Mouse (Mus musculus) intestine, postnatal 0 days (tissue): ENCODE measurements at regions not wholly inside any gene's neighbourhood (a gene's known extent, or its start where the extent isn't known, plus 50 kb on each side); places are given as distances from the start of the nearest gene placed in this dataset.

Experiments
- ATAC-seq: fragments of 200-750 bp; cut with Nextera tagmentation; 2 replicates; pipeline ENCODE4 v1.8.0; 2017; ENCODE audit warnings: mild to moderate bottlenecking, moderate TSS enrichment, moderate library complexity
- H3K27ac ChIP-seq: fragments of 300-500 bp; sonication (generic); 2 replicates; pipeline ENCODE4 v1.5.1; 2014; ENCODE audit warnings: mild to moderate bottlenecking, low read depth, low read length, moderate library complexity
- H3K27me3 ChIP-seq: fragments of 300-500 bp; sonication (generic); replicated peaks from 2 replicates; pipeline ENCODE4 v1.6.1; 2014; ENCODE audit warnings: low read length, mixed read lengths; ENCODE audit not compliant: control insufficient read depth, insufficient read depth
- H3K36me3 ChIP-seq: fragments of 300-500 bp; sonication (generic); 2 replicates; pipeline ENCODE4 v1.6.1; 2014; ENCODE audit warnings: mild to moderate bottlenecking, moderate library complexity; ENCODE audit not compliant: control insufficient read depth, insufficient read depth
- H3K4me1 ChIP-seq: fragments of 300-500 bp; sonication (generic); replicated peaks from 2 replicates; pipeline ENCODE4 v1.6.1; 2014; ENCODE audit warnings: antibody characterized with exemption, low read length, mixed read lengths; ENCODE audit not compliant: control insufficient read depth, insufficient read depth
- H3K4me2 ChIP-seq: fragments of 300-500 bp; sonication (generic); replicated peaks from 2 replicates; pipeline ENCODE4 v1.6.1; 2014; ENCODE audit warnings: low read depth, mild to moderate bottlenecking, moderate library complexity
- H3K4me3 ChIP-seq: fragments of 300-500 bp; sonication (generic); 2 replicates; pipeline ENCODE4 v1.5.1; 2014; ENCODE audit warnings: low read depth, low read length
- H3K9ac ChIP-seq: fragments of 300-500 bp; sonication (generic); 2 replicates; pipeline ENCODE4 v1.6.1; 2014; ENCODE audit warnings: mild to moderate bottlenecking, low read depth, low read length
- H3K9me3 ChIP-seq: fragments of 300-500 bp; sonication (generic); 2 replicates; pipeline ENCODE4 v1.6.1; 2016; ENCODE audit warnings: mixed run types; ENCODE audit not compliant: control insufficient read depth
- CTCF ChIP-seq: sonication (generic); IDR thresholded peaks from 2 replicates; pipeline ENCODE4 v1.5.1; 2016; ENCODE audit warnings: low read depth, mild to moderate bottlenecking, control low read depth, antibody characterized with exemption, moderate library complexity
- WGBS: fragments of 180-500 bp; shearing (Covaris S2); extraction: QIAGEN DNeasy Blood & Tissue Kit; methylation state at CpG from one replicate; pipeline ENCODE4 v1.1.7; 2014; 5-methylcytosine and 5-hydroxymethylcytosine counted together

DNA sequence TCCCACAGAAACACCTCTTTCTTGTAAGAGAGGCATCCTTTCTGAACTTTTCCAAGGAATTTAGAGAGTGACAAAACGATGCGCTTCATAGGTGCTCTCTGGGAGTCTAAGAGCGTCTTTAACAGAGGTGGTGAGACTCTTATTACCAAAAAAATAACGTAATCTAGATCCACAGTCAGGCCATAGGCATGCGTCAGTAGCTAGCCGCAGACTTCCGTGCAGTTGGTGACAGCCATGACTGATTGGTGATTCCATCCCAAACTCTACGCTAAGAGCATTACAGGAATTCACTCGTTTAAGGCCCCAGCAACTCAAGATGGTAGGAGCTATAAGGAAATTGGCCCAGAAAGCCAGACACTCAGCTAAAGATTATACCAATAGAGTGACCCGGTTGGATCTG is 197.4 kb downstream of the Sox9 start:
- Histone ChIP-seq H3K4me2 (no peak overlapping the region), H3K4me3 (no peak overlapping the region), H3K36me3 (no peaks in the 10 kb centered on the region), H3K27me3 (no peaks in the 10 kb centered on the region), H3K27ac (no peak overlapping the region), H3K9ac (no peak overlapping the region), H3K9me3 (no peaks in the 10 kb centered on the region), H3K4me1 (no peaks in the 10 kb centered on the region)
- no peak for TF ChIP-seq CTCF
- no peak for ATAC-seq
- WGBS, result 79% methylated on average over 10 of the region's 10 CpGs

DNA sequence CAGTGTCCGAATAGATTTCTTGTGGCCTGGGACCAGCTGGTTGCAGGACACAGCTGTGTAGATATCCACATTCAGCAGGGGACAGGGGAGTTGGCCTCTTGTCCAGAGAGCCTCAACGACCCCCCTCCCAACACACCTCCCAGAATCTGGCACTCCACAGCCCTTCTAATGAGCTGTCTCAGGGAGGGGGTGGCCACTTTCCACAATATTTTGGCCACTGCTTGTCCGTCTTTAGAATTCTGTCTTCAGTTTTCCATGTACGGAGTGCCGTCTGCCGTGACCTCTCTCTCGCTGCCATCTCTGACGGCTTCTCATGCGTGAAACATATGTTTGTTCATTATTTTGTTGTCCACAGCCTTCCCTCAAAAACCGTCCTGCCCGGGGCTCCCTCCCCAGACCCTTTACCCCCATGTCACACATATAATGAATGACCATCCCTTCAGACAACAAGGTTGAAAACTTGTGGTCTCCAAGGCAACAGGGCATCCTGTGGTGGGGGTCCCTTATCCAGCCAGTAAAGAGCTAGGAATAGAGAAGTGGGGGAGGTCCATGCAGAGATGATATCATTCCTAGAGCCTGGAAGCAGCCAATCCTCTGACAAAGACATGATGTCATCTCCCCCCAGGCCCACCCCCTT is 200.3 kb downstream of the Sox9 start:
- H3K4me3 ChIP-seq, result no peak overlapping the region
- H3K9ac ChIP-seq, result no peak overlapping the region
- no peak overlapping the region for H3K27ac ChIP-seq
- TF ChIP-seq CTCF, result no peak
- H3K27me3 ChIP-seq, result no peaks in the 10 kb centered on the region
- no peak for ATAC-seq
- H3K36me3 ChIP-seq, result no peaks in the 10 kb centered on the region
- 70% methylated on average over 11 of the region's 11 CpGs for WGBS
- H3K4me1 ChIP-seq, result no peaks in the 10 kb centered on the region
- H3K4me2 ChIP-seq, result no peak overlapping the region
- no peaks in the 10 kb centered on the region for H3K9me3 ChIP-seq

DNA sequence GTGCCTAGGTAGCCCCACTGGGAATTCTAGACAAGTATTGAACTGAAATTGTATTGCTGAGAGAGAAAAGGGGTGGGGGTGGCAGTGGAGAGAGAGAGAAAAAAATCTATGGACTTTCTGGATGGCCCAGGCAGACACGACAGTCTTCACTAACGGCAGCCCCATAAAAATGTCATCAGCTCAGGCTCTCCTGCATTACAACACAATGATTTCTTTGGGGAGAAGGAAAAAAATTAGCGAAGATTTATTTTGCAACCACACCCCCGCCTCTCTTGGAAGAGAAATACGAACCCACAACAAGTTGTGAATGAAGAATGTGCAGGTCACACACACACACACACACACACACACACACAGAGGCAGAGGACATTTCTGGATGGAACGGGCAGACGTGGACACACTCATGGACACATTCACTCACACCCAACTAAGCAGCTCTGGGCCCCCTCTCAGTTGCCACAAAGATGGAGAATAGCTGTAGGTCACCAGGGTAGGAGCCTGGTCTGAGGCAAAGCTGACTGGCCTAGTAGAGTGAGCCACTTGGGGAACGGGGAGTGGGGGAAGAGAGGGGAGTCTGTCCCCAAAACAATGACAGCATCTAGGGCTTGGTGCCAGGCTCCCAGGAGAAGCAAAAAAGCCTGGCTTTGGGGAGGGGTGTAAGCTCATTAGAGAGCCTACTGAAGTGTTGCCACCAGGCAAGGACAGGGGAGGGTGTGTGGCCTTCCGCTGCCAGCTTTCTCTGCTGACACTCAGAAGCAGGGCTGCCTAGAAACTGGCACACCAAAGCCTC is 201.0 kb downstream of the Sox9 start:
- Histone ChIP-seq H3K4me3 (no peak overlapping the region), H3K27me3 (no peaks in the 10 kb centered on the region), H3K36me3 (no peaks in the 10 kb centered on the region), H3K9ac (no peak overlapping the region), H3K9me3 (no peaks in the 10 kb centered on the region), H3K4me1 (no peaks in the 10 kb centered on the region), H3K4me2 (no peak overlapping the region), H3K27ac (no peak overlapping the region)
- WGBS, result 69% methylated on average over 9 of the region's 9 CpGs
- no peak for ATAC-seq
- TF ChIP-seq CTCF, result no peak

DNA sequence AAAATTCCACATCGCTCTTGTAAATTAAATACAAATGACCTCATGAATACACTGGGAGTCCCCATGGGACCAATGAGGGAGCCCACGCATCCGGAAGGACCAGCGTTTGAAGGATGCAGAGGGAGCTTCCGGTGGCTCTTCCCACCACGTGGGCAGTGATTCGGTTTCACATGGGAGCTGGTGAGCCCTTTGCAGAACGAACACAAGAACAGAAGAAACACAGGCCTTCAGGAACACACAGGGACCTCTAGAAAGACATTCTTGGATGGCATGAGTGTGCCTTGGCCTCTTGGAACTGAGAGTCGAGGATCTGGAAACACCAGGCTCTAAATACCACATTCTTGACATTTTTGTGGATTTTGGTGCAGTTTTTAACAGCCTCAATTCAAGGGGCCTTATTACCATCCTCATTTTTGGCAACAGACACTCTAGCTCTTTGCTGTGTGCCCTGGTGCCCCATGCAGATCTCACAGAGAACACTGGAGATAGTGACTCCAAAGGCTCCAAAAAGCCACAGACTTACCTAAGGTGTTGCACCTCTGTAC is 204.1 kb downstream of the Sox9 start:
- Histone ChIP-seq H3K27me3 (no peaks in the 10 kb centered on the region), H3K4me3 (no peak overlapping the region), H3K27ac (no peak overlapping the region), H3K36me3 (no peaks in the 10 kb centered on the region), H3K9ac (no peak overlapping the region), H3K4me1 (no peaks in the 10 kb centered on the region), H3K4me2 (no peak overlapping the region), H3K9me3 (no peaks in the 10 kb centered on the region)
- WGBS, result 79% methylated on average over 9 of the region's 9 CpGs
- TF ChIP-seq CTCF, result no peak
- no peak for ATAC-seq

DNA sequence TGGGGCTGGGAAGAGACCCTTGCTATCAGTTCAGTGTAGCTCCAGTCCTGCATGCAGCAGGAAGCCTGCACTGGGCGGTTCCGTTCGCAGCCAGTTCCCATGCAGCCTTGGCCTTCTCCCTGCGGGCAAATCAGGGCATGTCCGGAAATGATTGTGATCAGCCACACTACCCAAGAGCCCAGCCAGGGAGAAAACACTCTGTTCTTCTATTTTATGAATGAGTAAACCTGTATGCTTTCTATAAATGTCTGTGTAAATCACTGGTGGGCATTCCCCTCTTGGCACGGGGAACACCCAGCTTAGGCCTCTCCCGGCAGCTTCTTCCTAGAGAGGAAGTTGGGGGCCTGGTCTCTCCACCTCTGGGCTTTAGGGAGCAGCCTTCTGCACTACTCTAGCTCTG is 205.8 kb downstream of the Sox9 start:
- H3K9ac ChIP-seq, result no peak overlapping the region
- TF ChIP-seq CTCF, result no peak
- no peak overlapping the region for H3K4me3 ChIP-seq
- H3K27me3 ChIP-seq, result no peaks in the 10 kb centered on the region
- ATAC-seq, result no peak
- no peaks in the 10 kb centered on the region for H3K36me3 ChIP-seq
- no peaks in the 10 kb centered on the region for H3K9me3 ChIP-seq
- H3K4me1 ChIP-seq, result no peaks in the 10 kb centered on the region
- no peak overlapping the region for H3K4me2 ChIP-seq
- WGBS, result 80% methylated on average over 7 of the region's 7 CpGs
- H3K27ac ChIP-seq, result no peak overlapping the region

DNA sequence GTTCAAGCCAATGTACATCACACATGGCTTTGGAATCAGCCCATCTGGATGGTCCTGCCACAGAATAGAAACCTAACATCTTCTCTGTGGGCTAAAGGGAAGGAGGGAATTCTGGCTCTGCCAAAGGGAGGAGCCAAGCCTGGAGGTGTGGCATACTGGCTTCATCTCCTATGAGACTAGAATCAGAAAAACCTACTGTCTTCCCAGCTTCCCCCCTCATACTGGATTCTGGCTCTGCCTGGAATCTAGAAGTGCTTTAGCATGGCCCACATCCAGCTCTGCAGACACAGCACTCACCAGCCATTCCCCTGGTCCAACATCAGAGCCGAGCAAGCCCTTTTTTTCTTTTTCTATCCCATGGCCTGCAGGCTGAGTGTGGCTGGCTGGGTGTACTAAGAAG is 206.9 kb downstream of the Sox9 start:
- Histone ChIP-seq H3K9me3 (no peaks in the 10 kb centered on the region), H3K4me1 (no peaks in the 10 kb centered on the region), H3K9ac (no peak overlapping the region), H3K4me3 (no peak overlapping the region), H3K27me3 (no peaks in the 10 kb centered on the region), H3K4me2 (no peak overlapping the region), H3K36me3 (no peaks in the 10 kb centered on the region), H3K27ac (no peak overlapping the region)
- WGBS, result 45% methylated on average over 1 of the region's 1 CpGs
- TF ChIP-seq CTCF, result no peak
- no peak for ATAC-seq
